Mouse (Mus musculus): ENCODE data around the gene Rps6kb2.

GRCm38 (mm10) chr19:4131768-4132167, 31.4 kb downstream of the Rps6kb2 start:
- TF ChIP-seq CTCF (IDR thresholded peaks at IDR 0.05; ENCODE audit: borderline replicate concordance, extremely low read depth, insufficient read depth, insufficient read length) (no peak), POLR2A (IDR thresholded peaks at IDR 0.05; ENCODE audit: borderline replicate concordance, extremely low read depth, insufficient read depth, insufficient read length, poor library complexity, severe bottlenecking) (no peak)

All from brain, embryonic 14.5 days (tissue).